Mouse (Mus musculus) spleen, postnatal 10 days (tissue): ENCODE measurements at regions not wholly inside any gene's neighbourhood (a gene's known extent, or its start where the extent isn't known, plus 50 kb on each side); places are given as distances from the start of the nearest gene placed in this dataset.

Experiments used
- DNase-seq, 2 experiments: peaks; one replicate each; pipeline ENCODE4 v3.0.0; 2021 to 2022; ENCODE audit warnings: low spot score in 2 of 2

GRCm38 (mm10) chr16:77399846-77400275 is 202.0 kb downstream of the Gm11146 start:
- no peak for DNase-seq

- DNase-seq, result no peak
Measured at GRCm38 (mm10) chr16:77394054-77394716, 207.7 kb downstream of the Gm11146 start.

- no peak for DNase-seq
Measured at GRCm38 (mm10) chr16:77393470-77393869, 208.4 kb downstream of the Gm11146 start.

DNA sequence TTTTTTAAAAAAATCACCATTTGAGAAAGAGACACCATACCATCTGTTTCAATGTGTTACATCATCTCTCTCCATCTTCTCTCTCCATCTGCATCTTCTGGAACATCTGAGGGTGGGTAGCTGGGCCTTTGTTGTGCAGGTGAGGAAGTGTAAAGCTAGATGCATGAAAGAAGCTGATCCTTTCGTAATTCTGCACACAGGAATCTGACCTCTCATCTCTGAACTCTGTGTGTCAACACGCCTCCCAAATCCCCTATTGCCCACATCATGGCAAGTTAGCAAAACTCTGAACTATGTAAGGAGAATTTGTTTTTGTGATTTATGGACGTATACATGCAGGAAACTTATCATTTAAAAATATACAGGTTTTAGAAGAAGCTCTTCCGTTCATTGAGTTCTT is 209.7 kb downstream of the Gm11146 start:
- DNase-seq, result no peak

GRCm38 (mm10) chr16:77384021-77384729 is 217.7 kb downstream of the Gm11146 start:
- DNase-seq, result no peak

- DNase-seq, result no peak
Measured at GRCm38 (mm10) chr16:77382790-77383189, 219.1 kb downstream of the Gm11146 start.

GRCm38 (mm10) chr16:77372768-77373167 is 229.1 kb downstream of the Gm11146 start:
- DNase-seq, result no peak

DNA sequence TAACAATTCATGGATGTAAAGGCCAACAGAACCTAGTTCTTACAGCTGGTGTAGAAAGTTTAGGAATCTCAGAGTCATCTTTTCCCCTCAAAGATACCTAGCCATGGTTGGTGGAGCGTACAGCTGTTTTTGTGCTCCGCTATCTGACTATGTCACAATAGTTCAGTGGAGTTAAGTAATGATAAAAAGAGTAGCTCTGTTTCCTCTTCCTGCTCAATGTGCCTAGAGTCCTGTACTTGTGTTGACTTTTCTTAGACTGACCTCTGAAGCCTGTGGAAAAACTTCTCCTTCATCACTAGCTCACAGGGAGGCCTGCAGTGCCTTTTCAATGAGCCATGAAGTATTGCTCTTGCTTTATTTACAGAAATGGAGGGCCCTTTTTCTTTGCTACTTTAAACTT is 232.1 kb downstream of the Gm11146 start:
- no peak for DNase-seq

- DNase-seq, result no peak
Measured at GRCm38 (mm10) chr16:77365254-77365653, 236.6 kb downstream of the Gm11146 start.

GRCm38 (mm10) chr16:77364439-77364838 is 237.5 kb downstream of the Gm11146 start:
- DNase-seq, result no peak

DNA sequence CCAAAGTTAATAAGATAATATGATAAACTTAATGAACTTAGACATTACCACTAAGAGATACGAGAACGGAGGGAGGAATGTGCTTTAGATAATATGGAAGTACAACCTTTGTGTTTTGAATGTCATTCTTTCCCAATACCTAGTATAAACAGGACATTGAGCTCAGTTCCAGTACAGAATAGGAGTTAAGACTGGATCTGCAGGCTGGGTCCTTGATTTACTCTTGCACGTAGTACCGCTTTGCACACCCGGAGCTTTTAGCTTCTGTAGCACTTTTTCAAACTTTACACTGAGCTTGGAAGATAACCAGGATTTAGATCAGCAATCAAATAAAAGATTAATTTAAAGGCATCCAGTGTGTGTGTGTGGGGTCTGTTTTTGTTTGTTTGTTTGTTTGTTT is 242.7 kb downstream of the Gm11146 start:
- no peak for DNase-seq

DNA sequence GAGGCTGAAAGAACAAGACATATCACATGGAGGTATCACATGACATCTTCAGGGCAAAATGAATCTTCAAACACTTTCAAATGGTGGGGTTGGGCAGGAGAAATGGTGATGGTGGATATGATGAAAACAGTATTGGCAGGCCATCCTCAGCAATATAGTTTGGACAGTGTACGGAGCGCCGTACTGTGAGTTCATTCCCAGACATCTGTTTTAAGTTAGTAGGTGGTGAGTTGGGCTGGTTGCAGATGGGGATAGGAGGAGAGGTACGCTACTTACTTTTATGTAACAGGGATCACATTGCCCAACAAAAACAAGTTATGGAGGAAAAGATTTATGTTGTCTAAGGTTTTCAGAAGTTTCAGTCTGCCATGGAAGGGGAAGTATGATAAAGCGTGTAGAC is 246.6 kb downstream of the Gm11146 start:
- DNase-seq, result no peak

- no peak for DNase-seq
Measured at GRCm38 (mm10) chr16:77354201-77354712, 247.6 kb downstream of the Gm11146 start.

GRCm38 (mm10) chr16:77346128-77346527 is 255.8 kb downstream of the Gm11146 start:
- DNase-seq, result no peak

- DNase-seq, result no peak
Measured at GRCm38 (mm10) chr16:77332285-77332684, 269.6 kb downstream of the Gm11146 start.

DNA sequence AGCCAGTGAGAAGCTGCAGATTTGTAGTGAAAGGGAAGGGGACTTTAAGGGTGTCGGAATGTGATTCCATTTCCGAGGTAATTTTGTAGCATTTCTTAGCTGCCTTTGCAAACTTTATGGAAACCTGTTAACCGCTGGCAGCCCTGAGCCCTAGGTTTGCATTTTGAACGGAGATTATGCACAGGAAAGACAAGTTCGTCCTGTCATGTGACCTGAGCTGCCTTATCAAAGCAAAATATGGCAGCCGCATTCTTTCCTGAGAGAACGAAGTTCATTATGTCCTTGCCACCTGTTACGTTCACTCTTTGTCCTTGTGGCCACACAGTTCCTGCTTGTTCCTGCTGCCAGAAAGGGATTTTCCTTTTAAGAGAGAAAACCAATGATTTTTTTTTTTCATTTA is 270.9 kb downstream of the Gm11146 start:
- DNase-seq, result no peak

DNA sequence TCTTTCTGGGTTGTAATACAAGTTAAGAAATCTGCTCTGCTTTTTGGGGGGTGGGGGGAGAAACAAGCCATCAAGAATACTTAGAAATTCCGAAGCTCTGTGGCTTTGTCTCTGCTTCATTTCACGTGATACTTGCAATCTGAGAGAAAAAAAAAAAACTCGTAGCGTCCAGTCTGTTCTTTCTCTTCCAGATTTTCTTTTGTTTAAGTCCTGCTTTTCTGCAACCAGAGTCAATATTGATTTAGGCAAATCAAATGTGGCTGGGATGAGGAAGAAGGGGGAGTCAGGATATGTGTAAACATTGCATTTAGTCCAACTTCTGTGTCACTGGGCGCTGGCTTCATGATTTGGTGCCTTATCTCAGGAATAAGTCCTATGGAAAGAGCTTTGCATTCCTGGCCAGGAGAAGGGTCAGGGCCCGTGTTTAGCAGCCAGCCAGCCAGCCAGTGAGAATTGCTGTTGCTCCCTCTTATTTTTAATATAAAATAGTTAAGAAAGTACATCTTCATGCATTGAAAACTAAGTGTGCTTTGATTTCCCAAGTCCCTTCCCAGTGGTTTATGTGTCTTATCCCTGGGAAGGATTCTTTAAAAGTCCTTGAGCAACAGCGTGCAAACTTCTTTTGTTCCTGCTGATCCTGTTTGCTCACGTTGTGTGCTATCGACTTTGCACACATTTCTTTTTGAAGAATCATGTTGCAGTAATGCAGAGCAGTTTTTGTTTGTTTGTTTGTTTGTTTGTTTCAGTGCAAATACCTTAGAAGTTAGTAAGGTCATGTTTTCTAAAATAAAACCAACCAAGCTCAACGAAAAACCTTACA is 272.0 kb downstream of the Gm11146 start:
- DNase-seq, result no peak

GRCm38 (mm10) chr16:77329160-77329691 is 272.7 kb downstream of the Gm11146 start:
- DNase-seq, result peak; percentile 4 to 15

DNA sequence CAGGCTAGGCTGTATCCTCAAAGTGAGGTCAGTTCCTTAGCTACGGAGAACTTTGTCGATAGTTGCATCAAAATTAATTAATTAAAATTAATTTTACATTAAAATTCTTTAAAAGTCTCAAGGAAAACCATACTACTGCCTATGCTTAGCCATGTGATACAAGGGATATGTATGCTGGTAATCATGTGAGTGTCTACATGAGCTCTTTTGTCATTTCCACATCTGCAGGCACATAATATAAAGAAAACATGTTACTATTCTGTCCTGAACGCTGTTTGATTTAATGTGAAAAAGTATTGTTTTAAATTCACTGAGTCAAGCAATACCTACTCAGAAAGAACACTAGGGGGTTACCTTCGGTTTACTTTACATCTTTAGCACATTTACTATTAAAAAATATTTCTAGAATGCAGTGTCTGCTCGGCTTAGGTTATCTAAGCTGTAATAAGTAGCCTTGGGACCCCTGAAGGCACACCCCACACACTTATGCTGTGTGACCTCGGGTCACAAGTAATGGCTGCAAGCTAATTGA is 273.2 kb downstream of the Gm11146 start:
- DNase-seq, result no peak

DNA sequence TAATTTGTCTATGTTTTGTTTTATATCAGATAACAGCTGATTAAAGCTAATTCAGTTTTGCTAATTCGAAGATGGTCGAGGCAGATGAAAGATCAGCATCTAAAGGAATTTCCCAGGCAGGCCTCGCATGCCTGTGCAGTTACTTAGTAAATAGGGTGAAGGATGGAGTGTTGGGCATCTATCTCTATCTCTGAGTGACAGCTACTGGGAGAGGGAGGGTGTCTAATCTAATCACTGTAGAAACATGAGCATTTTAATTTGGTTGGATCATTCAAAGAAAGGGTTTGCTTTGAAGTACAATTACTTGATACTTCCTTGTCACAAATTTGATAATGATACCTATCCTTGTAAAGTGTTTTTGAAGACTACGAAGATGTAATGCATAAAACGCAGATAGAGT is 273.8 kb downstream of the Gm11146 start:
- DNase-seq, result no peak

GRCm38 (mm10) chr16:77322338-77322737 is 279.6 kb downstream of the Gm11146 start:
- no peak for DNase-seq

GRCm38 (mm10) chr16:77318150-77318549 is 283.7 kb downstream of the Gm11146 start:
- no peak for DNase-seq
